In the genomic region with DNA sequence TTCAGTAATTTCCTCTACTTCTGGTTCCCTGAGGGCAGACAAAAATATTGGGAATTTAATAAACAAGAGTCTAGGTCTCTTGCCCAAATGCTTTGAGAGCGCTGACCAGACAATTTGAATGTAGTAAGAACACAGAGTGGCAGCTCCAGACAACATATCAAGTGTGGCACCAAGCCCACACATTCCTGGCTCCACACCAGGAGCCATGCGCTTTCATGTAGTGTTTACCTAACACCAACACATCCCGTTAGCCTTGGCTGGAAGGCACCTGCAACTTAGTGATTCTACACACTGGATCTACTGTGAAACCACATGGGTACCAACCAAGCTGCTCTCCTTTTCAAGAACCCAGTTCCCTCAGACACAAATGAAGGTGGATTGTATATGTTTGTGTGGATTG, we compare ENCODE assay signal across 19 mouse cellular contexts. TPM values are rescaled to one million over a fixed set of nuclear protein-coding genes. Genes with fewer than 3 reads are reported as not detected.
DNase-seq lines count a peak whose midpoint lies in the region; ATAC-seq lines count a peak whose summit lies in the region.
"Had no signal": no experiment of that assay in that cellular context is flagged by ENCODE, and none has a peak within 500 bp of the region (broad histone marks: within the 10 kb centered on the region; RNA-seq: fewer than 3 reads in every experiment).

No protein-coding gene starts in this region.

- peak; percentile 86 for DNase-seq in heart, adult 11 months
- DNase-seq in kidney, postnatal 36 days = peak; percentile 21 to 58
- no peak for DNase-seq in kidney, postnatal 14 days
- DNase-seq in heart, postnatal 10 days = peak; percentile 73 to 75
- peak; percentile 59 for DNase-seq in lung, postnatal 36 days
- no peak for DNase-seq in layer of hippocampus, postnatal 25 days (ENCODE audit: extremely low spot score in 1 of 2, low spot score in 1 of 2)
- DNase-seq: B cell, adult 2 months; cerebellum, adult 9-10 months; embryo, embryonic 11 days; kidney, postnatal 10 days; spleen, adult 18-20 months; thymus, postnatal 36 days had no signal

- no peaks in the 10 kb centered on the region for H3K4me1 ChIP-seq in heart, embryonic 11.5 days (ENCODE audit: control insufficient read depth, insufficient read depth, low read length)
- H3K4me1 ChIP-seq: forebrain, embryonic 13.5 days; midbrain, embryonic 13.5 days had no signal

- no peak for ATAC-seq in heart, embryonic 11.5 days (replicated peaks; ENCODE audit: insufficient number of reproducible peaks, low FRiP score, low TSS enrichment)
- ATAC-seq: forebrain, embryonic 13.5 days; hindbrain, postnatal 0 days; midbrain, embryonic 13.5 days had no signal

- no peak overlapping the region for H3K27ac ChIP-seq in heart, embryonic 11.5 days (ENCODE audit: low read depth, low read length)
- H3K27ac ChIP-seq: forebrain, embryonic 13.5 days; heart, embryonic 13.5 days; hindbrain, postnatal 0 days; midbrain, embryonic 13.5 days had no signal

- no peak overlapping the region for H3K4me2 ChIP-seq in heart, embryonic 11.5 days
- H3K4me2 ChIP-seq: forebrain, embryonic 13.5 days; heart, embryonic 13.5 days; liver, embryonic 11.5 days; midbrain, embryonic 13.5 days had no signal

- H3K4me3 ChIP-seq in heart, embryonic 11.5 days (ENCODE audit: low read depth, low read length) = no peak overlapping the region
- H3K4me3 ChIP-seq: forebrain, embryonic 13.5 days; heart, embryonic 13.5 days; midbrain, embryonic 13.5 days; myocyte had no signal

- no peak overlapping the region for H3K9ac ChIP-seq in heart, embryonic 11.5 days (ENCODE audit: low read depth, low read length)
- H3K9ac ChIP-seq: forebrain, embryonic 13.5 days; heart, embryonic 13.5 days; midbrain, embryonic 13.5 days had no signal

- H3K27me3 ChIP-seq in heart, embryonic 11.5 days (ENCODE audit: control insufficient read depth, insufficient read depth, low read length) = no peaks in the 10 kb centered on the region
- H3K27me3 ChIP-seq: forebrain, embryonic 13.5 days; heart, embryonic 13.5 days; midbrain, embryonic 13.5 days had no signal

- no peaks in the 10 kb centered on the region for H3K36me3 ChIP-seq in heart, embryonic 11.5 days (ENCODE audit: control insufficient read depth, insufficient read depth, low read length)
- H3K36me3 ChIP-seq: heart, embryonic 13.5 days; midbrain, embryonic 13.5 days had no signal

- no peaks in the 10 kb centered on the region for H3K9me3 ChIP-seq in heart, embryonic 11.5 days (replicated peaks; ENCODE audit: control insufficient read depth, low read length)
- H3K9me3 ChIP-seq: forebrain, embryonic 13.5 days; heart, embryonic 13.5 days; midbrain, embryonic 13.5 days had no signal

- intact Hi-C loops in heart, postnatal 10 days (cut with DNase I) = no loop called here

- 75% methylated on average over 3 of the region's 3 CpGs for WGBS in heart, embryonic 11.5 days (ENCODE audit: insufficient replicate concordance)

RNA-seq across cellular contexts. Expression of a gene that starts 45.5 kb away (rescaled TPM):
- 8.0 and 9.7 TPM in 2 replicates for polyA plus RNA-seq in heart, embryonic 11.5 days (2014; fragmentation: Nextera tagmentation; extraction: Ambion mirVana)
- total RNA-seq in heart, postnatal 10 days (2021) = 10 to 100 TPM; 16.6 to 17.3 TPM
- total RNA-seq in layer of hippocampus, postnatal 25 days (2021) = 10 to 100 TPM; 26.1 to 26.2 TPM

Comparison
In these comparisons a context has a peak if more than half of its experiments do, and no peak if none do; other contexts are left out.
1. DNase-seq: peak in heart, adult 11 months (single experiment), kidney, postnatal 36 days (2 of 2), heart, postnatal 10 days (2 of 2) and lung, postnatal 36 days (single experiment); none in kidney, postnatal 14 days (single experiment) and layer of hippocampus, postnatal 25 days (0 of 2).